Mouse (Mus musculus) ES-CJ7 (cell line): ENCODE results near the gene Vmn2r10.
"Not testable (repeated sequence)": the region's sequence is repeated elsewhere in the genome, so short reads cannot be mapped to it uniquely, and the experiment has no call there.

Source experiments
- DNase-seq: peaks from one replicate; pipeline ENCODE4 v3.0.0; 2011; ENCODE audit warnings: low read depth, low spot score

Gene Vmn2r10

DNA sequence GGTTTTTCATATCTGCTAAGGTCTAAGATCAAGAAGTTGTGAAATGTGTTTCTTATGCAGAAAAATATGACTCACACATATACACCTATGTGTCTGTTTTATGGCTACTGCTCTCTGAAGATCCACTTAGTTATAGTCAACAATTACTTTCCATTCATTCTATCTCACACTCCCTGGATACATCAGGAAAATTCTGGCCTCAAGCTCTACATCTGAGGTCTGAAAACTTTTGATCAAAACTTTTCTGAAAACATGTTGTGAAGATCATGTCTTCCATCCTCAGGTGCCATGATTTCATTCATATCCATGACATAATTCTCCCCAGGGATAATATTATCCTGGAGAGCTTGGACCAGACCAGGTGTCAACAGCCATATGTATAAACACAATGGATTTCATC is at the start of gene Vmn2r10:
TSS of gene Vmn2r10 (minus strand) at position 101 of the 400 bp plus-strand sequence.
- not testable (repeated sequence) for DNase-seq

- DNase-seq = no peak
Observed at GRCm38 (mm10) chr5:109055286-109055685, 49.0 kb upstream of the Vmn2r10 start.

- peak; percentile 52 for DNase-seq
Observed at GRCm38 (mm10) chr5:109032591-109032990, 26.3 kb upstream of the Vmn2r10 start.

- DNase-seq = peak; percentile 51
Observed at GRCm38 (mm10) chr5:108988924-108989323, 17.4 kb downstream of the Vmn2r10 start.
